Mouse (Mus musculus): Measurements from ENCODE around the gene Pcsk6.

GRCm38 (mm10) chr7:66090676-66091190, 229.2 kb downstream of the Pcsk6 start:
- no peak for TF ChIP-seq CTCF (IDR thresholded peaks at IDR 0.05; ENCODE audit: low read depth)
- TF ChIP-seq EP300 (IDR thresholded peaks at IDR 0.05; ENCODE audit: low read depth) = no peak

All from liver, embryonic 14.5 days (tissue).